Mouse (Mus musculus) midbrain, embryonic 11.5 days (tissue): ENCODE measurements at regions not wholly inside any gene's neighbourhood (a gene's known extent, or its start where the extent isn't known, plus 50 kb on each side); places are given as distances from the start of the nearest gene placed in this dataset.

Source experiments
- ATAC-seq: fragments of 200-750 bp; cut with Nextera tagmentation; 2 replicates; pipeline ENCODE4 v1.8.0; 2017; ENCODE audit warnings: moderate TSS enrichment, moderate library complexity; ENCODE audit not compliant: low FRiP score
- DNase-seq: peaks from one replicate; pipeline ENCODE4 v3.0.0; 2015; ENCODE audit warnings: low spot score; ENCODE audit errors: missing footprints
- H3K27ac ChIP-seq: fragments of 300-500 bp; sonication (generic); 2 replicates; pipeline ENCODE4 v1.5.1; 2014; ENCODE audit warnings: low read depth, low read length
- H3K27me3 ChIP-seq: fragments of 300-500 bp; sonication (generic); 2 replicates; pipeline ENCODE4 v1.6.1; 2014; ENCODE audit warnings: mild to moderate bottlenecking, low read length, moderate library complexity, mixed read lengths; ENCODE audit not compliant: control insufficient read depth, insufficient read depth
- H3K36me3 ChIP-seq: fragments of 300-500 bp; sonication (generic); 2 replicates; pipeline ENCODE4 v1.6.1; 2014; ENCODE audit warnings: mild to moderate bottlenecking, low read length, moderate library complexity, mixed read lengths; ENCODE audit not compliant: control insufficient read depth, insufficient read depth
- H3K4me1 ChIP-seq: fragments of 300-500 bp; sonication (generic); 2 replicates; pipeline ENCODE4 v1.6.1; 2014; ENCODE audit warnings: low read length; ENCODE audit not compliant: control insufficient read depth, insufficient read depth
- H3K4me2 ChIP-seq: fragments of 300-500 bp; sonication (generic); 2 replicates; pipeline ENCODE4 v1.6.1; 2014; ENCODE audit warnings: mild to moderate bottlenecking, moderate library complexity
- H3K4me3 ChIP-seq: fragments of 300-500 bp; sonication (generic); 2 replicates; pipeline ENCODE4 v1.5.1; 2014; ENCODE audit warnings: low read depth, low read length
- H3K9ac ChIP-seq: fragments of 300-500 bp; sonication (generic); 2 replicates; pipeline ENCODE4 v1.6.1; 2014; ENCODE audit warnings: low read length
- H3K9me3 ChIP-seq: fragments of 300-500 bp; sonication (generic); 2 replicates; pipeline ENCODE4 v1.6.1; 2016; ENCODE audit warnings: low read length; ENCODE audit not compliant: control insufficient read depth
- WGBS: fragments of 180-500 bp; shearing (Covaris S2); extraction: QIAGEN DNeasy Blood & Tissue Kit; methylation state at CpG from one replicate; pipeline ENCODE4 v1.1.7; 2014; 5-methylcytosine and 5-hydroxymethylcytosine counted together

DNA sequence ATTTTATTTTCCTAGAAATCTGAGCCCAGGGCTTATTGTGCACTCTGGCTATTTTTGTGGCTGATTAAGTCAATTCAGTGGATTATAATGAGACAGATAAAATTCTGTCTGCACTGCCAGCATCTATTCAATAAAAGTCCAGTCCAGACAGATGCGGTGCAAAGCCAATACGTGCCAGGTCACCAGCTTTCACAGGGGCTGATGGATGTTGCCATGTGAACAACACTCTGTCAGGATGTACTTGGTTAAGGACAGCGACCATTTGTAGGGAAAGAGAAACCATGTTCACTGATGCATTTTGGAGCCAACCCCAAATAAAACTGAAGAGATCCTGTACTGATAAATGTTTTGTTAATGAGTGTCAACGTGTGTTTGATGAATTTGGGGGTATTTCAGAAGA lies 285.0 kb upstream of the Gnpda2 start:
- H3K4me2 ChIP-seq = no peak overlapping the region
- no peak overlapping the region for H3K4me3 ChIP-seq
- H3K36me3 ChIP-seq = no peaks in the 10 kb centered on the region
- no peak for DNase-seq
- H3K27ac ChIP-seq = no peak overlapping the region
- no peaks in the 10 kb centered on the region for H3K4me1 ChIP-seq
- no peaks in the 10 kb centered on the region for H3K9me3 ChIP-seq
- WGBS = 83% methylated on average over 4 of the region's 4 CpGs
- no peaks in the 10 kb centered on the region for H3K27me3 ChIP-seq
- no peak overlapping the region for H3K9ac ChIP-seq
- ATAC-seq = no peak

DNA sequence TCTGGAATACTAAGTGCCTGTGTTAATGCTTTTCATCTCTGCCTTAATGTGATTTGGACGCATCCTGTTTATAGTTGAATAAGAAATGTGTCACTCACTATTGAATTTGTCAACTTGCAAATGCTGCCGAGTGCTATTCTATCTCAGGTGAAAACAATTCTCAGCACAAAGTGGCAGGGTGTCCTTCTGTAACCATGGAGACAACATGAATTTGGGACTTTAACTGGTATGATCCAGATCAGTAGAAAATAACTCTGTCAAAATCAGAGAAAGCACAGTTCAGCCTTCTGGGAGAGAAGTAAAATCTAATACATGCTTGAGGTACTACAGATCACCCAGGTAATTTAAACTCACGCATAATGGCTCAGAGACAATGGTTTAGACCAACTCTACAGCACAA lies 270.9 kb upstream of the Gnpda2 start:
- no peaks in the 10 kb centered on the region for H3K27me3 ChIP-seq
- no peak overlapping the region for H3K4me2 ChIP-seq
- no peaks in the 10 kb centered on the region for H3K36me3 ChIP-seq
- no peak overlapping the region for H3K9ac ChIP-seq
- no peak for ATAC-seq
- H3K27ac ChIP-seq = no peak overlapping the region
- WGBS = 72% methylated on average over 3 of the region's 3 CpGs
- DNase-seq = no peak
- no peaks in the 10 kb centered on the region for H3K4me1 ChIP-seq
- no peaks in the 10 kb centered on the region for H3K9me3 ChIP-seq
- no peak overlapping the region for H3K4me3 ChIP-seq

DNA sequence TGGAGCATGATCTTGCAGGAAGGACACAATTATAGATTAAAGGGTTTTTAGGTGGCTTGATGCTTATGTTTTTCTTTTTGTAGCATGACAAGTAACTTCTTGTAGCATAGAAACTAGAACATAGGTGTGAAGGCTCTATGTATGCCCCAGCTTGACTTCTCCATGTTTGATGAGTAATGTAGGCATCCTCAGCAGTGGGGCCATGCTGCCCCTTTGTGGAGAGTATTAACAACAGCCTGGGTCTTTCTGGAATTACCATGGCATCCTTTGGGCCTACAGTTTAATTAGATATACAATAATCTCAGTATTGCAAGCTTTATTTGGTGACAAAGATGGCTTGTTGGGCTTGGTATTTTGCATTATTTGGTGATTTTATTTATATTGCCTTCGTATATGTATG lies 252.7 kb upstream of the Gnpda2 start:
- Histone ChIP-seq H3K4me2 (no peak overlapping the region), H3K27ac (no peak overlapping the region), H3K9me3 (no peaks in the 10 kb centered on the region), H3K27me3 (no peaks in the 10 kb centered on the region), H3K4me3 (no peak overlapping the region), H3K9ac (no peak overlapping the region), H3K4me1 (no peaks in the 10 kb centered on the region), H3K36me3 (no peaks in the 10 kb centered on the region)
- no peak for ATAC-seq
- DNase-seq = no peak
- 82% methylated on average over 1 of the region's 1 CpGs for WGBS

DNA sequence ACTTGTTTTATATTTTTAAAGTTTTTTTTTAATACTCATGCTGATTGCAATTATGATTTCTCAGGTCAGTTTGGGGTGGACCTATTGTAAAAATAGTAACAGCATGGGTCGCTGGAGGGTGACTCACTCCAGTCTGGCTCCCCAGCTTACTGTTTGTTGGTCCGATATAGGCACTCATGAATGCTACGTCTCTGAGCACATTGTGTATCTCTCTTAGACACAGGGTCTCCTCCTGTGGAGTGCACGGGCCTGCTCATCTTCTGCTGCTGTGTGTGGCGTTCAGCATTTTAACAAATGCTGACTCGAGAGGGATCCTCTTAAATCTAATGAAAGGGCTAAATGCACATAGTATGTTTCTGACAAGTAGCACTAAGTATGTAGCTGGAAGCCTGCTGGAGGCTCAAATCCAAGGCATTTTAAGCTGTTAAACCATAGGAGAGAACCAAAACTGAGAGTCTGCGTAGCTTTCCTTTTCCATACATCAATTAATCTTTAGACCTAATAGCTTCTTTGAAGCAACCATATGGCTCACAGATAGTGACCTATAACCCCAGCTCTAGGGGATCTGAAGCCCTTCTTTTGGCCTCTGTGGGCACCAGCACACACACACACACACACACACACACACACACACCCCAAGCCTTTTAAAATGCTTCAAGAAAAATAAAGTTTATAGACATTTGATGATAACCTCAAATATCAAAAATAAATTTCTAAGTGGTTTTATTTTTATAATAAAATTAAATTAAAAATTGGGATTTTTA lies 246.0 kb upstream of the Gnpda2 start:
- Histone ChIP-seq H3K27me3 (no peaks in the 10 kb centered on the region), H3K9ac (no peak overlapping the region), H3K4me2 (no peak overlapping the region), H3K9me3 (no peaks in the 10 kb centered on the region), H3K4me3 (no peak overlapping the region), H3K36me3 (no peaks in the 10 kb centered on the region), H3K4me1 (no peaks in the 10 kb centered on the region), H3K27ac (no peak overlapping the region)
- 64% methylated on average over 7 of the region's 7 CpGs for WGBS
- DNase-seq (no peak), ATAC-seq (peak; percentile 84)

DNA sequence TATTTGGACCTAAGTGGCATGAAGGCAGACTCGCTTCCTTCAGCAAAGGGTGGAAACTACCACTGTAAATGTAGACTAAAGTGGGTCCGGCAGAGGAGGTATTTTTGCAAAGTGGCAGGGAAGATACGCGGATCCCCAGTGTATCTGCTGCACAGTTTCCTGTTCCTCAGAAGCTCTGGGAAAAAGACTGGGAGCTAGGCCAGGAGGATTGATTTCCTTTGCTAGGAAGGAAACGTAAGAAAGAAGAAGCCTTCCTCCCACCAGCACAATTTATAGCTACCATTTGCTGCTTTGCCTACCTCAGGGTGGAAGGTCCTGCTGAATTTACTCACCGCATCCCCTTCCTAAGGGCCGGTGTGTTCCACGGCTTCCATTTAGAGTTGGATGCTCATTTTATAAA lies 244.2 kb upstream of the Gnpda2 start:
- ATAC-seq (no peak), DNase-seq (no peak)
- no peak overlapping the region for H3K9ac ChIP-seq
- no peaks in the 10 kb centered on the region for H3K27me3 ChIP-seq
- H3K4me3 ChIP-seq = no peak overlapping the region
- no peaks in the 10 kb centered on the region for H3K4me1 ChIP-seq
- WGBS = 90% methylated on average over 8 of the region's 8 CpGs
- H3K4me2 ChIP-seq = no peak overlapping the region
- no peak overlapping the region for H3K27ac ChIP-seq
- H3K36me3 ChIP-seq = no peaks in the 10 kb centered on the region
- no peaks in the 10 kb centered on the region for H3K9me3 ChIP-seq

DNA sequence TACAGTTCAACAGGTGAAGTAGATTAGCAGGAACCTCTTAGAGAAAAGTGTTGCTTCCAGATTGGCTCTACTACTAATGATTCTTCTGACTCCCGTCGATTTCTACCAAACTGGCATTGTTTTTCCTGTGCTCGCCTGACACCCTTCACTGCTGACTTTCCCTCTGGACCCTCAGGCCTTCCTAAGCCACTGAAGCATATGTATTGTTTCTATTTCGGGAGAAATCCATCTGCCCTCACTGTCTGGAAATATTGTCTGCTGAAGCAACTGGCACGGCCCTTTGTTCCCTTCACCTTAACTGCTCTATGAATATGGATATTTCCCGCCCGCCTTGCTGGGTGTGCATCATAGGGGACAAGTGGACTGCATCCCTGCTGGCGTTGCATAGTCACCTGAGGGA lies 243.0 kb upstream of the Gnpda2 start:
- ATAC-seq = no peak; the same call in 1 of the 2 replicates

DNA sequence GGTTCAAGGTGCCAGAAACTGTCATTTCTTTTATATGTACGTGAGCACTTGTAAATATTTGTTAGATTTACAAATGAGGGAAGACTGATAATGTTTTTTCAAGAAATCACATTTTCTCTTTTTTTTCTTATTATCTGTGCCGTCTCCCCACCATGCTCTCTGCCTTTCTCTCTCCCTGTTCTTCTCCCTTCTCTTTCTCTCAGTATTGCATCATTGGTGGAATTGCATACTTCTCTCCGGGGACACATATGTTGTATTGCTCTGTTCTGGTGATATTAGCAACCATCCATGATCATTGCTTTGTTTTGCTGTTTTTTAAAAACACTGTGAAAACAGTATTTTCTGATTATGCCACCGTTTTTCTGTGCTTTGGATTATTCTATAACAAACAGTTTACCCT lies 225.6 kb upstream of the Gnpda2 start:
- Histone ChIP-seq H3K4me2 (no peak overlapping the region), H3K9me3 (no peaks in the 10 kb centered on the region), H3K4me3 (no peak overlapping the region), H3K9ac (no peak overlapping the region), H3K36me3 (no peaks in the 10 kb centered on the region), H3K27ac (no peak overlapping the region), H3K27me3 (no peaks in the 10 kb centered on the region), H3K4me1 (peaks cover 3% of the 10 kb centered on the region; the same call in 1 of the 2 replicates)
- no peak for ATAC-seq
- 70% methylated on average over 4 of the region's 4 CpGs for WGBS
- no peak for DNase-seq

More for the DNA sequence above, 243.0 kb upstream of the Gnpda2 start:
- Histone ChIP-seq H3K4me1 (no peaks in the 10 kb centered on the region), H3K4me3 (no peak overlapping the region), H3K27me3 (no peaks in the 10 kb centered on the region), H3K9ac (no peak overlapping the region), H3K9me3 (no peaks in the 10 kb centered on the region), H3K4me2 (no peak overlapping the region), H3K27ac (no peak overlapping the region), H3K36me3 (no peaks in the 10 kb centered on the region)
- DNase-seq = no peak
- WGBS = 80% methylated on average over 8 of the region's 8 CpGs

DNA sequence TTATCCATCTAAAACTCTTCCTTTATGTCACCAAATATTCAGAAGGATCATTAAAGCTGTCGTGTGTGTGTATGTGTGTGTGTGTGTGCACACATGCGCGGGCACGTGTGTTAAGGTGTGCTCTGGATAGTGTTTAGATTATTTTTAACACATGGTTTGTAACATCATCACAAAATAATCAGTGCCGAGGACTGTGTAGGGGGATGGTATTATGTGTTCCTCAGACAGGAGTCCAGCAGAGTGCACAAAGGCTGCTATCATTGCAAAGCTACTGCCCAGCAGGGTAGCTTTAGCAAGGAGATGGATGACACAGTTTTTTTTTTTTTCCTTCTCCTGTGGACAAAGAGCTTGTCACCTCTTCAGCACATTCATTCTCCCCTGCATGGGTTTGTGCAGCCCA lies 224.9 kb upstream of the Gnpda2 start:
- Histone ChIP-seq H3K9me3 (no peaks in the 10 kb centered on the region), H3K4me1 (peaks cover 3% of the 10 kb centered on the region; the same call in 1 of the 2 replicates), H3K9ac (no peak overlapping the region), H3K36me3 (no peaks in the 10 kb centered on the region), H3K4me3 (no peak overlapping the region), H3K4me2 (no peak overlapping the region), H3K27me3 (no peaks in the 10 kb centered on the region), H3K27ac (no peak overlapping the region)
- WGBS = 66% methylated on average over 5 of the region's 5 CpGs
- ATAC-seq (peak; percentile 80), DNase-seq (no peak)

DNA sequence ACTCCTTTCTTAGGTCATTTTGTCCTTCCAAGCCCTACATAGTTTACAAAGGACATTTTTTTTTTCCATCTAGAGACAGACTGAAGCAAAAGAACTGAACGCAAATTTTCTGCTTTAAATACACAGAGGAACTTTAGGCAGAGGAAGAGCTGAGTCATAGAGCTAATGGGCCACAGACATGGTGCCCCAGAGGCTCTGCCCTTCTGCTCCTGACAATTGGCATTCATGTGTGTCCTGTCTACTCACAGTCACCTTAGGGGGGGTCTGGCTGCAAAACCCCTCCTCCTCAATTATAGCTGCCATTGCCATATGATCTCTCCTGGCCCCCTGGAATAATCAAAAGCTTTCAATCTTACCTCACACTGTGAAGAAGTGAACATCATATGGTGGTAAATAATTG lies 223.2 kb upstream of the Gnpda2 start:
- DNase-seq (no peak), ATAC-seq (peak; percentile 42; the same call in 1 of the 2 replicates)
- Histone ChIP-seq H3K9ac (no peak overlapping the region), H3K27ac (no peak overlapping the region), H3K4me1 (peaks cover 3% of the 10 kb centered on the region; the same call in 1 of the 2 replicates), H3K4me2 (no peak overlapping the region), H3K36me3 (no peaks in the 10 kb centered on the region), H3K9me3 (no peaks in the 10 kb centered on the region), H3K27me3 (no peaks in the 10 kb centered on the region), H3K4me3 (no peak overlapping the region)
- 38% methylated on average over 1 of the region's 1 CpGs for WGBS
